Mouse (Mus musculus): ENCODE measurements at regions not wholly inside any gene's neighbourhood (a gene's known extent, or its start where the extent isn't known, plus 50 kb on each side); places are given as distances from the start of the nearest gene placed in this dataset.

GRCm38 (mm10) chr3:52861538-52861937 lies 155.5 kb downstream of the Cog6 start:
- intact Hi-C loops (cut with DNase I) = no loop called here
- no peak for DNase-seq

DNA sequence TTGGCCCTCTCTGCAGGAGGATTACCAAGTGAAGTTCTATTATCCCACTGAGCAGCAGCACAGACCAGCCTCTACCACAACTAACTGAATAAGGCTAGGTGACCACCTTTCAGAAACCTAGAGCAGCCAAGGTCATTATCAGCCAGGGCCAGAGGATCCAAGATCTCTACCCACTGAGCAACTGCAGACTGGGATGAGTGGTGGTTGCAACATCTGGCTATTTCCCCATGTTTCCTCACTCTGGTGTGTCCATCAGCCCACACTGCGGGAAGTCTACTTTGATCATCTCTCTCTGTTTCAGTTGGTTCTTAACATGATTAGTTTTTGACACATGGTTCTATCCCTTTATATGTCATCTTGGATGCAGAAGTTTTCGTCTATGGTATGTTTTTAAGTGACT lies 157.2 kb downstream of the Cog6 start:
- intact Hi-C loops (cut with DNase I) = no loop called here
- DNase-seq = no peak

- no peak for DNase-seq
Measured at GRCm38 (mm10) chr3:52859266-52859825, 157.7 kb downstream of the Cog6 start.

GRCm38 (mm10) chr3:52858259-52858658 lies 158.8 kb downstream of the Cog6 start:
- DNase-seq = no peak
- intact Hi-C loops (cut with DNase I) = no loop called here

More at GRCm38 (mm10) chr3:52859266-52859825, 157.7 kb downstream of the Cog6 start:
- intact Hi-C loops (cut with DNase I) = no loop called here

- DNase-seq = no peak
- intact Hi-C loops (cut with DNase I) = no loop called here
Measured at GRCm38 (mm10) chr3:52857076-52857475, 160.0 kb downstream of the Cog6 start.

DNA sequence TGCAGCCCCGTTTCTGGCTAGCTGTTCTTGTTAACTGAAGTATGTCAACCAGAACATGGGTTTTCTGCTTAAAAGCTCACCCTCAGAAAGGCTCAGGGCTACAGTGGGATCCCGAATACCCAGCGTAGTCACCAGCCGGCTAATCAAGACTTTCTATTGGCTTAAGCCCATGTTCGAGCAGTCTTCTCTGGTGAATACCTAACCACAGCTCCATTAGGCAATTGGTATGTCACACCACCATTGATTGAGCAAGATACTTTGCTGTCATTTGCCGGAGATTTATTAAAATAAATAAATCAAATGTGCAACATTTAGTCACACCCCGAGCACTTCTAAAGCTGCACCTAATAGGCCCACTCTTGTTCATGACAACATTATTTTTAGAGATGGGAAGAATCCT lies 162.5 kb downstream of the Cog6 start:
- no peak for DNase-seq
- intact Hi-C loops (cut with DNase I) = no loop called here

DNA sequence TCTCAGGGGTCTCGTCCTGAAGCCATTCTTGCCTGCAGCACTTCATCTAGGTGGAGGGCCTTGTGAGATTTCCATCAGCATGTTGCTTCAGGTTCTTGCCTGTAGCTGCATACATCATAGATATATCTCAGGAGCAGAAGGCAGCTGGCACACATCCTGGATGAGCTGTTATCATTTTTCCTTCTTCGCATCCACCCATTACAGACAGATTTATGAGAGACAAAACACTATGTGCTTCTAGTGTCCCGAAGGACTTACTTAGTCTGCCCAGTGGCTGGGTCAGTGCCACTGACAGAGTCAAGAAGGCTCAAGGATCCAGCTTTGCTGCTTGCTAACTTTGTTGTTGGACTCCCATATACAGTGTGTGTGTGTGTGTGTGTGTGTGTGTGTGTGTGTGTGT lies 163.9 kb downstream of the Cog6 start:
- intact Hi-C loops (cut with DNase I) = no loop called here
- DNase-seq = no peak

- DNase-seq = no peak
- intact Hi-C loops (cut with DNase I) = loop anchor here (10.0 kb wide), 1 partner anchor 580 kb away; the partner anchor contains the start of gene Foxo1
Measured at GRCm38 (mm10) chr3:52845166-52845565, 171.9 kb downstream of the Cog6 start.

- intact Hi-C loops (cut with DNase I) = loop anchor here (10.0 kb wide), 1 partner anchor 579 kb away; the partner anchor contains the start of gene Foxo1
- DNase-seq = peak; percentile 88
Measured at GRCm38 (mm10) chr3:52843998-52844397, 173.0 kb downstream of the Cog6 start.

DNA sequence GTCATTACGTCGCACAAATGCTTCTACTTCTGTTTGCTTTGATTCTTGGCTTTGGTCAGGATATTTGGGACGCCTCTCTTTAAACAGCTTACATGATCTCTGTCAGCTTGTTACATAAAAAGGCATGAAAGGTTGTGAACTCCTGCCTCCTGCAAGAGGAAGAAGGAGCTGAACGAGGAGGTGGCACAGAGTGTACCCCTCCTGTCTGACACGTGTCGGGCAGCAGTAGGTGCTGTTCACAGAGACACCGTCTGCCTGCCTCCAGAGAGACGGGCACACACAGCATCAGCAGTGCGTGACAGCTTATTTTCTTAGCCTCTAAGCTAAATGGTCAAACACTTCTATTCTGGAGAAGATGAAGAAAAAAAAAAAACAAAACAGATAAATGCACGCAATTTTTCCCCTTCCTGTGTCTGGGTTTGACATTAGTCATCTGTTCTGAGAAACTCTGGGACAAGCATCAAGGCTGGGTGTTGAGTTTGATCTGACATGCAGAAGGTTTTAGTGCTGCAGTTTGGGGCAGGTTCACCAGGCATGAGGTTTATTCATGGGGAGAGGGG lies 174.1 kb downstream of the Cog6 start:
- intact Hi-C loops (cut with DNase I) = loop anchor here (10.0 kb wide), 1 partner anchor 578 kb away; the partner anchor contains the start of gene Foxo1
- DNase-seq = no peak

- DNase-seq = no peak
- intact Hi-C loops (cut with DNase I) = loop anchor here (10.0 kb wide), 1 partner anchor 576 kb away; the partner anchor contains the start of gene Foxo1
Measured at GRCm38 (mm10) chr3:52840160-52840953, 176.7 kb downstream of the Cog6 start.

DNA sequence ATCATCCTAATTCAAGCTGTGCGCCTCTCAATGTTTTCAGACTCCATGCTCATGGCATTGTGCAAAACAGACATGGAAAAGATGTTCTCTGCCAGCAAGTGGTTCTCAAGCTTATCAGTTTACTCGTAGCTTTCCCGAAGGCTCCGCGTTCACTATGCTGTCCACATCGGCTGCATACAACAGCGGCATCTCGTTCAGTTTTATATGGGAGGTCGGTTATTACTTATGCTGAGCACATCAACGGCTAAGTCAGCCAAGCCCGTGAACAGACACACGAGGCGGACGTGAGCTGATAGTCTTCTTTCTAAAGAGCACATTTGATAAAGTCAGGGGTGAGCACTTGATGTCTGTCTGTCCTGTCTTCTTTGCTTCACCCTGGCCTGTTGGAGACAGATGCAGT lies 179.0 kb downstream of the Cog6 start:
- no peak for DNase-seq
- intact Hi-C loops (cut with DNase I) = no loop called here

GRCm38 (mm10) chr3:52837527-52837926 lies 179.5 kb downstream of the Cog6 start:
- intact Hi-C loops (cut with DNase I) = no loop called here
- no peak for DNase-seq

GRCm38 (mm10) chr3:52836780-52837179 lies 180.3 kb downstream of the Cog6 start:
- intact Hi-C loops (cut with DNase I) = no loop called here
- DNase-seq = no peak

DNA sequence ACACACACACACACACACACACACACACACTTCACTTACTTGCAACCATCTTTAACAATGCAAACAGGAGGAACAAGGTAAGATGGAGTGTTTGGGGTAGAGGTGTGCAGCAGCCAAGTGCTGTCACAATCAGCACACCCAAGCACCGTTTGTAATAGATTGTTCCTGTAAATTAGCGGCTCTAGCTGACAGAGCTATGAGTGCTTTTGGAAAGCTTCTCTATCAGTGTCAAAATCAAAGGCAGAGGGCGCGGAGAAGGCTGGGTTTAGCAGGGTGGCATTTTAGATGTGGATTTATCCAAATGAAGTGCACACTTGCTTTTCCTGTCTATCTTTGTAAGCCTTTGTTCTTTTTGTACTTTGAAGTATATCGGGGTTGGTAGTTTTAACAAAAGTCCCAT lies 184.6 kb downstream of the Cog6 start:
- DNase-seq = no peak
- intact Hi-C loops (cut with DNase I) = no loop called here

- intact Hi-C loops (cut with DNase I) = no loop called here
- DNase-seq = no peak
Measured at GRCm38 (mm10) chr3:52831986-52832385, 185.1 kb downstream of the Cog6 start.

DNA sequence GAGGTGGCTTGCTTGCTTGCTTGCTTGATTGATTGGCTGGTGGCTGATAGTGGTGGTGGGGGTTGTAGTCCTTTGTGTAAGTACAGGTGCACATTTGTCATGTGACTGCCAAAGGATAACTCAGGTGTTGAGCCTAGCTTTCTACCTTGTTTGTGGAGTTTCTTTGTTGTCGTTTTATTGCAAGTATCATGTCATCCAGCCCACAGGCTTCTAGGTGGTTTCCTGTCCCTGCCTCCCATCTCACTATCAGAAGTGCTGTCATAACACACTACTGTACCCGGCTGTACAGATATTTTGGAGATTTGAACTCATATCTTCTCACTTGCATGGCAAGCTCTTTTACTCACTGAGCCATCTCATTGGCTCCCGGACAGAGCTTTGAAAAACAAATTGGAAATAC lies 186.9 kb downstream of the Cog6 start:
- intact Hi-C loops (cut with DNase I) = no loop called here
- DNase-seq = no peak

DNA sequence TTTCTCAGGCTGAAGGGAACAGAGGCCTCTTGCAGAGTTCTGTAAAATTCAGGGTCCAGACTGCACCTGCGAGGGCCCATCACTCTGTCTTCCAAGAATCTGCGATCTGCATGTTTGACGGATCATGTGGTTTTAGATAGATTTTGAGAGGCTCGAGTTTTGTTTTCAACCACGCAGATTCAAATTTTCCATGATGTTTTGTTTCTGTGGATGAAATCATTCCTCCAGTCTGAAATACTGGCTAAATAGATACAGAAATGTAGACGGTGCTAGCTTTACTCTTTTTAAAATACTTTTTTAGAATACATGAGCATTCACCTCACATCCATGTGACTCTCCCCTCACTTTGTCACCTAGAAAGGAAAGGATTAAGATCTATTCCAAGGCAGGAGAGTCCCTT lies 188.0 kb downstream of the Cog6 start:
- no peak for DNase-seq
- intact Hi-C loops (cut with DNase I) = no loop called here

DNA sequence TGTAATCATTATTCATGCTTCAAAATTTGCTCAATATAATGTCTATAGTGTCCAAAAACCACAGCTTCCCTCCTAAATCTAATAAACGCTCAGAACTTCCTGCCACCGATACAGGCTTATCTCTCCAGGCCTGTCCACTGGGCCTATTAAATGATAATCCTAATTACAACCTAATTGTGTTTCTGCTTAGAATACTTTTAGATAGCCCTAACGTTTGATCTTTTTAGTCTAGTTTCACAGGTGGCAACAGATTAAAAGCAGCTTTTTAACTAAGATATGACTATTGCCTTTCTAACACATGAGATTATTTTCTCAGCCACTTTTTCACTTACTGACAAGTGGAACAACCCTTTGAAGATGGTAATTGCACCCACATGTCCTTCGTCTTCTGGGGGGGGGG lies 188.6 kb downstream of the Cog6 start:
- no peak for DNase-seq
- intact Hi-C loops (cut with DNase I) = no loop called here

DNA sequence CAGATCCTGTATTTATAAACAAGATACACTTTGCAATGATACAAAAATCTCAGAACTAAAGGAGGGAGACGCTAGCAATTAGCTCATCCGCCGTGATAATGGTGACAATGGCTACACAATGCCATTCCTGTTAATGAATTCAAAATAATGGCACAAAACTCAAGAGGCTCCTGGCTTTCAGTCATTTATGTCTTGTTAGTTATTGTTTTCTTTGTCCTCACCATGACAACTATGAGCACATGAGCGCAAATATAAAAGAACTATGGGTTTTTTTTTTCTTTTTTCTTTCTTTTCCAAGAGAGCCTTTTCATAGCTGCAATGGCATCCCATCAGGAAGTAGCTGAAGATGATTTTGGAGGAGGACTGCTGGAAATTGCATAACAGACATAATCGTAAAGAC lies 194.2 kb downstream of the Cog6 start:
- intact Hi-C loops (cut with DNase I) = no loop called here

DNA sequence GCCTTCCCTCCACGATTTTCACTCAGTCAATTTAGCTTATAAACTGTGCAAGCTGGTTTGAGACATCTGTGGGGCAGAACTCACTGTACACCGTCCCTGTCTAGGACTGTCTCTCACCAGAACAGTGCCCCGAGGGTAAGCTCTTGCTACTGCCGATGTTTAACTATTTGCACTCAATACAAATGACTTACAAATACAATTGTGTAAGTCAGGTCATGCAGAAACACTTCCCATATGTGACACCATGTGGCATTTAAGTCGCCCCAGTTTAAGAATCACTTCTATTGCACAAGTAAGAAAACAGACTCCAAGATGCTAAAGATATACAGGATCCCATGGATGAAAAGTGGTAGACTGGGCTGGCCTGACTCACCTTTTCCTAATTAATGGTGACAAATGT lies 195.6 kb downstream of the Cog6 start:
- DNase-seq = no peak
- intact Hi-C loops (cut with DNase I) = no loop called here

More for the DNA sequence above, 194.2 kb downstream of the Cog6 start:
- DNase-seq = no peak

DNA sequence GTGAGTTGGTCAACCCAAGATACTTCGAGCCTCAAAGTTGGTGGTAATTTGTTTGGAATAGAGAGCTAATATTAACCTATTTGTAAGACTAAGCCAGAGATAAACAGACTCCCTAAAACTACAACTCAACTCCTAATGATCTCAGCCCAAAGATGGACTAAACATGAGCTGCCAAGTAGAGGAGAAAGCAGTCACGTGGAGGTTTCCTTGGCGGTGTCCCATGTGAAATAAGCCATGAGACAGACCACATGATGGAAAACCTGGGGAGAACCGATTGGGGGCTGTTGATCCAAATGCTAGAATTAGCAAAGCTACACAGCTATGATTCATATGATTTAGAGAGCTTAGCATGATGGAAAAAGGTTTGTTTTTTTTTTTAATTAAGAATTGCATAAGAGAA lies 198.6 kb downstream of the Cog6 start:
- intact Hi-C loops (cut with DNase I) = no loop called here
- no peak for DNase-seq

Data from left cerebral cortex, postnatal 4 days (tissue).